Mouse (Mus musculus): ENCODE measurements around the gene Trio.
"Not testable (repeated sequence)": the region's sequence is repeated elsewhere in the genome, so short reads cannot be mapped to it uniquely, and the experiment has no call there.

The Trio gene

GRCm38 (mm10) chr15:27760655-27761054 is 265.0 kb downstream of the Trio start:
- no peak for DNase-seq

GRCm38 (mm10) chr15:27759890-27760289 is 265.8 kb downstream of the Trio start:
- DNase-seq = no peak

- no peak for DNase-seq
These were observed 267.0 kb downstream of the Trio start for GRCm38 (mm10) chr15:27758680-27759079.

- no peak for DNase-seq
These were observed 269.2 kb downstream of the Trio start for GRCm38 (mm10) chr15:27756426-27756825.

- no peak for DNase-seq
These were observed 270.9 kb downstream of the Trio start for GRCm38 (mm10) chr15:27754571-27755260.

GRCm38 (mm10) chr15:27753923-27754322 is 271.7 kb downstream of the Trio start:
- DNase-seq = no peak

- DNase-seq = no peak
These were observed 272.8 kb downstream of the Trio start for GRCm38 (mm10) chr15:27752677-27753342.

GRCm38 (mm10) chr15:27751612-27752405 is 273.8 kb downstream of the Trio start:
- peak in 1 of 2 experiments; percentile 30 for DNase-seq

- no peak for DNase-seq
These were observed 276.9 kb downstream of the Trio start for GRCm38 (mm10) chr15:27748739-27749138.

- no peak for DNase-seq
These were observed 278.1 kb downstream of the Trio start for GRCm38 (mm10) chr15:27747512-27747911.

- DNase-seq = no peak
These were observed 280.7 kb downstream of the Trio start for GRCm38 (mm10) chr15:27744995-27745394.

- no peak for DNase-seq
These were observed 285.6 kb downstream of the Trio start for GRCm38 (mm10) chr15:27740080-27740479.

GRCm38 (mm10) chr15:27731818-27732217 is 293.8 kb downstream of the Trio start:
- DNase-seq = no peak

- DNase-seq = no peak
These were observed 299.4 kb downstream of the Trio start for GRCm38 (mm10) chr15:27726228-27726627.

GRCm38 (mm10) chr15:27724796-27725680 is 300.6 kb downstream of the Trio start:
- DNase-seq = no peak

- peak in 1 of 2 experiments; percentile 61 for DNase-seq
These were observed 301.4 kb downstream of the Trio start for GRCm38 (mm10) chr15:27724298-27724697.

GRCm38 (mm10) chr15:27723746-27724145 is 301.9 kb downstream of the Trio start:
- DNase-seq = no peak

GRCm38 (mm10) chr15:27720297-27720696 is 305.4 kb downstream of the Trio start:
- DNase-seq = not testable (repeated sequence)

- no peak for DNase-seq
These were observed 307.0 kb downstream of the Trio start for GRCm38 (mm10) chr15:27718668-27719067.

GRCm38 (mm10) chr15:27715331-27715730 is 310.3 kb downstream of the Trio start:
- DNase-seq = peak; percentile 40 to 61

- no peak for DNase-seq
These were observed 314.9 kb downstream of the Trio start for GRCm38 (mm10) chr15:27710698-27711097.

- no peak for DNase-seq
These were observed 316.6 kb downstream of the Trio start for GRCm38 (mm10) chr15:27708968-27709612.
